Mouse (Mus musculus) olfactory bulb, adult 2 months (tissue): ENCODE data around the gene Parp1.

Experiments used
- CTCF ChIP-seq: fragments of 200-500 bp; IDR thresholded peaks from 2 replicates; pipeline ENCODE4 v1.5.1; 2012; ENCODE audit warnings: low read depth, mild to moderate bottlenecking, low read length, moderate library complexity; ENCODE audit not compliant: insufficient read depth
- POLR2A ChIP-seq: fragments of 200-500 bp; IDR thresholded peaks from 2 replicates; pipeline ENCODE4 v1.6.1; 2012; ENCODE audit warnings: mild to moderate bottlenecking, low read depth, low read length, moderate library complexity; ENCODE audit not compliant: insufficient read depth

- TF ChIP-seq POLR2A (no peak), CTCF (no peak)
Measured at GRCm38 (mm10) chr1:180532671-180533070, 36.1 kb upstream of the Parp1 start.
